Mouse (Mus musculus) cerebellum, adult 2 months (tissue): ENCODE results near the gene Nr1h4.

Experiments used
- CTCF ChIP-seq: fragments of 200-500 bp; IDR thresholded peaks from 2 replicates; pipeline ENCODE4 v1.5.1; 2011; ENCODE audit warnings: low read depth, mild to moderate bottlenecking, control low read depth, low read length, moderate library complexity, borderline replicate concordance; ENCODE audit not compliant: insufficient read depth
- POLR2A ChIP-seq: fragments of 200-500 bp; IDR thresholded peaks from 2 replicates; pipeline ENCODE4 v1.6.1; 2011; ENCODE audit warnings: low read length, control low read depth, borderline replicate concordance; ENCODE audit not compliant: insufficient read depth

DNA sequence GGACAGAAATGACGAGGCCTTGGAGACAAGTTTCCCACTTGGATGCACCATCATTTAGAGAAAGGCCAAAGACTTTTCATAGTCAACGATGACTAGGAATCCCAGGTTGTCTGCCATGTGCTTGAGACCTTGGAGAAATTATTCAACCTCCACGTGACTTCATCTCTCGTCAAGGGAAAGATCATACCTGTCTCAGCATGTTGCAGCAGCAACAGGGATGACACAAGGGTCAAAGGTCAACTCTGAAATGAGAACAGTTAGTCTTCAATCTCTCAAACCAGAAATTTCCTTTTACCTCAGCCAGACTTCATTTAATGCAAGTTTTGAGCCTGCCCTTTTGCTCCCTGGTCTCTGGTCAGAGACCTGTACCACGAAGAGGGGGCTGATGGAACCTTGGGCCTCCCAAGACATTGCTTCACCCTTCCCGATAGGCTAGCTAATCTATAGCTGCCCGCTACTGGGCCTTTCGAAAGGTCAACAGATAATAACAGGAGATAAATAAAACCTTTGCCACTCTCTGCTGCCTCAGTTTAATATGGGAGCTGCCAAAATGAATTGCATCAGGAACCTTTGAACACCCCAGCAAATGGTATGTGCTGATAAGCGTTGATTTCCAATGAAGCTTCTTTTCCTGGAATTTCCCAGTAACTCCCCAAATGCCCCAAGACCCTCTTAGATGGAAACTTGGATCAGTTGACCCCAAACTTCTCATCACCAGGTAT, 32.1 kb upstream of the Nr1h4 start:
- TF ChIP-seq POLR2A (no peak), CTCF (no peak)
